Mouse (Mus musculus) skeletal muscle tissue, adult 2 months (tissue): ENCODE results near the gene Olfr218.
"Not testable (repeated sequence)": the region's sequence is repeated elsewhere in the genome, so short reads cannot be mapped to it uniquely, and the experiment has no call there.

Experiments used
- DNase-seq: peaks from one replicate; pipeline ENCODE4 v3.0.0-alpha.2; 2012; ENCODE audit warnings: low read depth, low spot score

Gene Olfr218

GRCm38 (mm10) chr1:173197508-173197907, at the start of gene Olfr218:
Olfr218 (plus strand) TSS chr1:173197808.
- no peak for DNase-seq

- DNase-seq, result no peak
These were observed 23.3 kb upstream of the Olfr218 start for GRCm38 (mm10) chr1:173174154-173174842.

GRCm38 (mm10) chr1:173190540-173190939, 7.1 kb upstream of the Olfr218 start, which contains the start of gene Olfr1406:
Olfr1406 (minus strand) TSS chr1:173190640.
- no peak for DNase-seq

GRCm38 (mm10) chr1:173192059-173192458, 5.5 kb upstream of the Olfr218 start:
- no peak for DNase-seq

GRCm38 (mm10) chr1:173196359-173196758, 1.2 kb upstream of the Olfr218 start:
- DNase-seq, result no peak

GRCm38 (mm10) chr1:173212092-173212491, 14.5 kb downstream of the Olfr218 start, which contains the start of gene Olfr1404:
Olfr1404 (plus strand) TSS chr1:173212392.
- no peak for DNase-seq

GRCm38 (mm10) chr1:173216481-173216880, 18.9 kb downstream of the Olfr218 start:
- DNase-seq, result no peak

GRCm38 (mm10) chr1:173227081-173227480, 29.5 kb downstream of the Olfr218 start, which contains the start of gene Fcer1a:
Fcer1a (minus strand) TSS chr1:173227214.
- DNase-seq, result no peak

- not testable (repeated sequence) for DNase-seq
These were observed 39.4 kb downstream of the Olfr218 start for GRCm38 (mm10) chr1:173237004-173237403.

GRCm38 (mm10) chr1:173249888-173250287, 52.3 kb downstream of the Olfr218 start:
- no peak for DNase-seq
